Mouse (Mus musculus) C2C12 (cell line): Measurements from ENCODE around the gene Map3k21. TPM values are rescaled to one million over a fixed set of nuclear protein-coding genes. Genes with fewer than 3 reads are reported as not detected.

Source experiments
- H3K27me3 ChIP-seq: one replicate; pipeline ENCODE4 v1.6.1; 2011; ENCODE audit not compliant: control insufficient read depth, insufficient read depth, insufficient read length
- H3K36me3 ChIP-seq: one replicate; pipeline ENCODE4 v1.6.1; 2011; ENCODE audit not compliant: control insufficient read depth, insufficient read depth
- H3K4me3 ChIP-seq: one replicate; pipeline ENCODE4 v1.5.1; 2011; ENCODE audit warnings: mild to moderate bottlenecking, control low read depth; ENCODE audit not compliant: poor library complexity, insufficient read depth, severe bottlenecking
- H3K79me2 ChIP-seq: one replicate; pipeline ENCODE4 v1.6.1; 2011; ENCODE audit not compliant: control insufficient read depth, insufficient read depth
- H3K79me3 ChIP-seq: one replicate; pipeline ENCODE4 v1.6.1; 2011; ENCODE audit warnings: low read depth, control low read depth
- H3ac ChIP-seq: one replicate; pipeline ENCODE3; 2011; ENCODE audit warnings: low read depth; ENCODE audit not compliant: control insufficient read depth, insufficient read length
- CEBPB ChIP-seq: IDR thresholded peaks from one replicate; pipeline ENCODE4 v1.6.1; 2011; ENCODE audit warnings: low read depth, mild to moderate bottlenecking, control low read depth, moderate library complexity
- CTCF ChIP-seq: IDR thresholded peaks from one replicate; pipeline ENCODE4 v1.5.1; 2011; ENCODE audit not compliant: control insufficient read depth, insufficient read depth, insufficient read length
- FOSL1 ChIP-seq: IDR thresholded peaks from one replicate; pipeline ENCODE4 v1.8.0; 2011; ENCODE audit warnings: mild to moderate bottlenecking, low read length; ENCODE audit not compliant: poor library complexity, insufficient read depth, severe bottlenecking
- MAX ChIP-seq: IDR thresholded peaks from one replicate; pipeline ENCODE4 v1.6.1; 2011; ENCODE audit warnings: mild to moderate bottlenecking, control low read depth
- MYOD1 ChIP-seq: IDR thresholded peaks from one replicate; pipeline ENCODE4 v1.6.1; 2011; ENCODE audit warnings: low read depth; ENCODE audit not compliant: control insufficient read depth, insufficient read length
- MYOG ChIP-seq: IDR thresholded peaks from one replicate; pipeline ENCODE4 v1.6.1; 2011; ENCODE audit not compliant: control insufficient read depth, insufficient read length; ENCODE audit errors: extremely low read depth
- USF1 ChIP-seq: IDR thresholded peaks from one replicate; pipeline ENCODE4 v1.6.1; 2011; ENCODE audit warnings: low read depth, mild to moderate bottlenecking, control low read depth, moderate library complexity
- polyA plus RNA-seq: library from polyadenylated mRNA; unstranded; fragments of >200 nt; fragmentation: generic; extraction: Trizol; gene quantifications from one replicate; pipeline ENCODE4 v1.2.1, GENCODE M21; 2012; ENCODE audit warnings: missing spikeins

The Map3k21 gene
- polyA plus RNA-seq, 1 experiment = not detected

DNA sequence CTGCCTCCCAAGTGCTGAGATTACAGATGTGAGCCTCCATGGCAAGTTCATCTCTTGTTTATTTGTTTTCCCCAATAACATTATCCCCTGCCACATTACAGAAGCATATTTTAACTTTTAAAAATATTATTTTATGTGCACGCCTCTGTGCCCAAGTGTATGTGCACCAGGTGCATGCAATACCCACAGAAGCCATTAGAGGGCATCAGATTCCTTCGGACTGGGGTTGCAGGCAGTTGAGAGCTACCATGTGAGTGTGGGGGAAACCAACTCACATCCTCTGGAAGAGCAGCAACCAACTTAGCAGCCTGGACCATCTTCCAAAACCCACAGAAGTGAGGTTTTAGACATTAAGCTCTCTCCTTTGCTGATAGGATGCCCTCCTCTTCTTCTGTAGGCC, 2.9 kb upstream of the Map3k21 start:
- TF ChIP-seq FOSL1 (no peak), CEBPB (no peak), MYOD1 (no peak), CTCF (no peak), MYOG (no peak)

DNA sequence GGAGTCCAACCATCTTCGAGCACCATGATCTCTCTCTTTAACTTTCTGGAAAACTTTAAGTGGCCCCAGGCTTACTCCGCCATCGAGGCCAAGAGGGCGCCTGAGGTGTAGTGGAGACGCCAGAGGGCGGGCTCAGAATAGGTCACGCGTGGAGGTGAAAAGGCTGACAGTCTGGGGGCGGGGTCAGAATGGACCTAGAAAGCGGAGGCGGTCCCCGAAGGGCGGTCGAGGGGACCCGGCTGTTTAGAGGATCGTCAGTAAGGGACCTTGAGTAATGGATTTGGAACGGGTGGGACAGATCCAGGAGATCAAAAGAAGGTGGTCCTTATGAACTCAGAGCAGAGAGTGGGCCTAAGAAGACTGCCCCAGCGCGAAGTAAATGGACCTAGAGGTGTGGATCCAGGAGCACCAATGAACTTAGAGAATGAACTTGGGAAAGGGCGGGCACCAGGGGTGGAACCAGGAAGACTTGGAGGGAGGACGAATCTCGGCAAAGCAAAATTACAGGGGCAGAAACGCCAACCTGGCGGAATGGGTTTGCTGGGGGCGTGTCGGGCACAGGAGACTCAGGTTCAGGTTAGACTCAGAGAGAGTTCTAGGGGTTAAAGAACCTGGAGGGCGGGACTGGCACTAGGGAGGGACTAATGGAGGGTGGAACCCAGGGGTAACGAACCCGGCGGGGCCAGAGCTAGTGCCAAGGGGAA, 437 bp upstream of the Map3k21 start:
- no peaks in the 10 kb centered on the region for H3K36me3 ChIP-seq
- no peaks in the 10 kb centered on the region for H3K79me3 ChIP-seq
- H3K79me2 ChIP-seq = no peaks in the 10 kb centered on the region
- peaks cover 10% of the 10 kb centered on the region for H3K27me3 ChIP-seq
- no peak overlapping the region for H3K4me3 ChIP-seq
- H3ac ChIP-seq = no peak overlapping the region
- TF ChIP-seq MYOG = no peak
- TF ChIP-seq MAX = no peak
- no peak for TF ChIP-seq CTCF
- TF ChIP-seq USF1 = no peak
- TF ChIP-seq CEBPB = no peak
- no peak for TF ChIP-seq FOSL1
- no peak for TF ChIP-seq MYOD1

More for the DNA sequence above, 2.9 kb upstream of the Map3k21 start:
- Histone ChIP-seq H3K27me3 (peaks cover 10% of the 10 kb centered on the region), H3K36me3 (no peaks in the 10 kb centered on the region), H3K4me3 (no peak overlapping the region), H3ac (no peak overlapping the region), H3K79me2 (no peaks in the 10 kb centered on the region), H3K79me3 (no peaks in the 10 kb centered on the region)

DNA sequence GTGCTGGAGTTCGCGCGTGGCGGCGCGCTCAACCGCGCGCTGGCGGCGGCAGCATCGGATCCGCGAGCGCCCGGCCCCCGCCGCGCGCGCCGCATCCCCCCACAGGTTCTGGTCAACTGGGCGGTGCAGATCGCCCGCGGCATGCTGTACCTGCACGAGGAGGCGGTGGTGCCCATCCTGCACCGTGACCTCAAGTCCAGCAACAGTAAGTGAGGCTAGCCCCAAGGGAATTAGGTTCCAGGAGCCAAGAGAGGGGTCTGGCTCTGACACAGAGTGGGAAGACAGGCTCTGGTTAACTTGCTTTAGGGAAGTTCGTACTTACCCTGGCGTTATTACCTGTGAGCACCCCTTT, 955 bp downstream of the Map3k21 start:
- H3ac ChIP-seq = no peak overlapping the region
- peaks cover 15% of the 10 kb centered on the region for H3K27me3 ChIP-seq
- no peaks in the 10 kb centered on the region for H3K79me3 ChIP-seq
- TF ChIP-seq MYOD1 (no peak), FOSL1 (no peak), CTCF (no peak), MAX (no peak), CEBPB (no peak), MYOG (no peak), USF1 (no peak)
- no peak overlapping the region for H3K4me3 ChIP-seq
- H3K36me3 ChIP-seq = no peaks in the 10 kb centered on the region
- H3K79me2 ChIP-seq = no peaks in the 10 kb centered on the region

DNA sequence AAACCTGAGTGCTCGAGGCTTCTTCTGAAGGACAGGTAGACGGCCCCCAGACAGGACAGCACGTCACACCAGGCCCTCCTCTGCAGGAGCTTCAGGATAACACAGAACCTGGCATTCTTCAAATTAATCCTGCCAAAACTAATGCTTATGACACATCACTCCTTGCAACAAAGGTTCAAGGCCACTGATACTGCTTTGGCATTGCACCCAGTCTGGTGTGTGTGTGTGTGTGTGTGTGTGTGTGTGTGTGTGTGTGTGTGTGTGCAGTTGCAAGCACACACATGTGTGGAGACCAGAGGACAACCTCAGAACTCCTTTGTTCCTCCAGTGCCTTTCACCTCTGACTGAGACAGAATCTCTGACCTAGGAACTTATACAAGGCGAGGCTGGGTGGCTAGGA, 3.0 kb downstream of the Map3k21 start:
- no peak overlapping the region for H3ac ChIP-seq
- H3K36me3 ChIP-seq = no peaks in the 10 kb centered on the region
- no peak overlapping the region for H3K4me3 ChIP-seq
- no peaks in the 10 kb centered on the region for H3K79me3 ChIP-seq
- TF ChIP-seq FOSL1 (no peak), MAX (no peak), MYOD1 (no peak), USF1 (no peak), CTCF (no peak), CEBPB (no peak), MYOG (no peak)
- no peaks in the 10 kb centered on the region for H3K79me2 ChIP-seq
- H3K27me3 ChIP-seq = peaks cover 19% of the 10 kb centered on the region

DNA sequence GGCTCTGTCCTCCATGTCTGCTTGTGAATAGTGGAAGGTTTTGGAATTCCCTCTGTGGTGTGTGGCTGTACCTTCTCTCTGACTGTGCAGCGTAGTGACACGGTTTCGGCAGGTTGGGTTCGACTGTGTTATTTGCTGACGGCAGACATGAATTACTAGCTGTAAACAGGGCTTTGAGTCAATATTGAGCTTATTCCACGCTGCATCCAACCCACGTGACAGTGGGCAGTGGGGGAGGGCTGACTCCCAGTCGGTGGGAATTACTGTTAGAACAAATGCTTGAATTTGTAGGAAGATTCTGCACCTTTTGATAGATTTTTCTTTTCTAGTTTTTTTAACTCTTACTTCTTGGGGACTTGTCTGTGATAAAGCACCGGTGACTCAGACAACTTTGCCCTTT, 4.1 kb downstream of the Map3k21 start:
- no peaks in the 10 kb centered on the region for H3K79me3 ChIP-seq
- no peaks in the 10 kb centered on the region for H3K79me2 ChIP-seq
- H3K4me3 ChIP-seq = no peak overlapping the region
- TF ChIP-seq MYOD1 (no peak), MYOG (no peak), MAX (no peak), CEBPB (no peak), FOSL1 (no peak), CTCF (no peak), USF1 (no peak)
- no peak overlapping the region for H3ac ChIP-seq
- H3K36me3 ChIP-seq = no peaks in the 10 kb centered on the region
- H3K27me3 ChIP-seq = peaks cover 22% of the 10 kb centered on the region

DNA sequence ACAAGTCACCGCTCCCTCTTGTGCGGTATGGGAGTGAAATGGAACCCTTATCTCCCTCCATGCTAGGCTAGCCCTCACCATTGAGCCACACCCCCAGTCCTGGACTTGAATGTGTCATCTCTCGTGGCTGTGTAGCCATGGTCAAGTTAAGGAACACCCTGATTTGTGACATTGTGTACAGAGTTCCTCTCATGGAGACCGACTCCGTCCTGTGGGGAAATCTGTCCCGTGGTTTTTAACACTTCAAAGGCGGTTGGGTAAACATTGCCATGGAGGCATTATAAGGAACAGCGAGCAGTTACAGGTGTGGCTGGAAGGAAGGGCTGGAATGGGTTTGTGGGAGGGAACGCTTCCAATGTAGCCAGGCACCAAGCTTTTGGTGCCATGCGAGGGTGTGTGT, 6.8 kb downstream of the Map3k21 start:
- TF ChIP-seq CTCF (no peak), CEBPB (no peak), MYOD1 (no peak), MAX (no peak), FOSL1 (no peak), MYOG (no peak), USF1 (no peak)
- no peaks in the 10 kb centered on the region for H3K79me3 ChIP-seq
- H3K4me3 ChIP-seq = no peak overlapping the region

More for the DNA sequence above, 6.8 kb downstream of the Map3k21 start:
- H3K27me3 ChIP-seq = peaks cover 12% of the 10 kb centered on the region
- H3K36me3 ChIP-seq = no peaks in the 10 kb centered on the region
- H3K79me2 ChIP-seq = no peaks in the 10 kb centered on the region
- H3ac ChIP-seq = no peak overlapping the region
